Mouse (Mus musculus) adrenal gland, adult 18-20 months (tissue): ENCODE results near the gene Gm37240. TPM values are rescaled to one million over a fixed set of nuclear protein-coding genes. Genes with fewer than 3 reads are reported as not detected.
A peak's percentile ranks its signal among the peaks of the same experiment; 100 is the strongest.

Experiments used
- DNase-seq, 2 experiments: peaks; one replicate each; pipeline ENCODE4 v3.0.0; 2021 to 2022; ENCODE audit warnings: low spot score in 2 of 2
- total RNA-seq, 2 experiments: library from RNA; stranded (reverse); gene quantifications; 1 replicate in 1 of 2; 2 replicates in 1 of 2; pipeline ENCODE4 v1.2.3; 2021

Gene Gm37240
- total RNA-seq, 2 experiments from 2014 or later: 5.7 to 7.9 TPM

DNA sequence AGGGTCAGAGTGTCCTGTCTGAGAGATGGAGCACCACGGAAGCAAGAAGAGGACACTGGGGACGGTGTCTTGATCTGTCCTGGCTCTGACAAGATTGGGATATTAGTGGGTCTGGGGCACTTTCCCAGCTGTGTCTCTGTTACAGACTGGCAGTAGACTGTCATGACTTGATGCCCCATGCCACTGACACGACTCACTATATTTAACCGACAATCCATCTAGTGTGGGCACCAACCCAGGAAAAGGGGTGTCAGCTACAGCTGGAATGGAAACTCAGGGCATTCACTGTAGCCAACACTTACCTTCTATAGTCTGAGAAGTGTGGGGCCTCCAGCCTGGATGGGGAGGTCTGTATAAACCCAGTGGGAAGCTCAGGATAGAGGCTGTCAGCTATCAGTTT lies 681.4 kb downstream of the Gm37240 start:
- no peak for DNase-seq

DNA sequence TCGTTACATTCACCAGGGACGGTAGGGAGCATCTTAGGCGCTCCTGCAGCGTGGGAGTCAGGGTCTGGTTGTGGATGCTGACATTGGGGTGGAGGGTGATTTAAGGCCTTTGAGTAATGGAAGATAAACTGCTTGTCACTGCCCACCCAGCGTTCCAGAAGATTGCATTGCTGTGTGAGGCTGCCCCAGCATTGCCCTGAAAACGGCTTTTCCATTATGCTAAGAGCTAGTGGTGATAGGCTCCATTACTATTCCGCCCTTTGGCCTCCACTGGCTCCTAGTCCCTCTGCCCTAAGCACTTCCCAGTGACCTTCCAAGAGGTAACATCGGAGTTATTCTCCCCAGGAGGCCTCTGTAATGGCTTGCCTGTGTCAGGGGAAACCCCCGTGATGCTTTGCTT lies 683.7 kb downstream of the Gm37240 start:
- DNase-seq: no peak

DNA sequence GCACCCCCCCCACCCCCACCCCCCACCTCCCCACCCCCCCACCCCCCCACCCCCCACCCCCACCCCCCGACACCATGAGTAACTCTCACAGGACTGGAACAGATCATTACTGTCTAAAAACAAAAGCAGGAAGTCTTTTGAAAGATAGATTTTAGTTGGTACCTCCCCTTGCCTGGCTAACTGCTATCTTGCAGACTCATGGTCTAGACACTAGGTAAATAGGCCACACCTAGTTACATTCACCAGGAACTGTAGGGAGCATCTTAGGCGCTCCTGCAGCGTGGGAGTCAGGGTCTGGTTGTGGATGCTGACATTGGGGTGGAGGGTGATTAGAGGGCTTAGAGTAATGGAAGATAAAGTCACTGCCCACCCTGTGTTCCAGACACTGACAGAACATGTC lies 684.6 kb downstream of the Gm37240 start:
- DNase-seq: no peak

DNA sequence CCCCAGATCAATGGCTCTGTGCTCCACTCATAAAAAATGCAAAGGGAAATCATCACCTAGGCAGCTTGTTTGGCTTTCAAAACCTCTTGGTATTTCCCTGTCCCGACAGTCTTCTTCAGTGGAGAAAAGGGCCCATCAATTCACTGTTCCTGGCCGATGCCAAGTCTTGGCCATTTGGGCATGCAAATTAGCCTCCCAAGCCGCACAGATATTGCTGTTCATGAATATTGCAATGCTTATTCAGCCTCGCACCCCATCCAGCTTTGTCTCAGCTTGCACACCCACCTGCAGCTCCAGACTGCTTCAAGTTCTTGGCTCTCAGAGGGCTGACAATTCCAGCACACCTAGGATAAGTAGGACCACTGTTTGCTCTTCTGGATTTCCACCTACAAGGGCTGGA lies 685.5 kb downstream of the Gm37240 start:
- DNase-seq: no peak

DNA sequence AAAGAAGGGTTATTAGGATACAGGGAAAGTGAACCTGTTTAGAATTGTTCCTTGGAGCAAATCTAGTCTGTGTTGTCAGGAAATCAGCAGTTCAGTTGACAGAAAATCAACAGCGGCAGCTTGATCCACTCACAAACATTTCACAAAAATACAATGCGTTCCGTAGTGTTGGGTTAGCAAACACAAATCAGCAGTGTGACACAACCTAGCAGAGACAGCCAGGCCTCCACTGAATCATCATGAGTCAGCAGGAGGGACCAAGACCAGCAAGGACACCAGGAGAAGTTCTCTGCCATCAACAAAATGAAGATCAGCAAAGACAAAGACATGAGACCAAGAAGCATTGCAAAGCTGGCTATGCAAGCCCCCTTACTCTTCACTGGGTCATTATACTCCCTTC lies 688.8 kb downstream of the Gm37240 start:
- DNase-seq: peak in 1 of 2 experiments; percentile 21

DNA sequence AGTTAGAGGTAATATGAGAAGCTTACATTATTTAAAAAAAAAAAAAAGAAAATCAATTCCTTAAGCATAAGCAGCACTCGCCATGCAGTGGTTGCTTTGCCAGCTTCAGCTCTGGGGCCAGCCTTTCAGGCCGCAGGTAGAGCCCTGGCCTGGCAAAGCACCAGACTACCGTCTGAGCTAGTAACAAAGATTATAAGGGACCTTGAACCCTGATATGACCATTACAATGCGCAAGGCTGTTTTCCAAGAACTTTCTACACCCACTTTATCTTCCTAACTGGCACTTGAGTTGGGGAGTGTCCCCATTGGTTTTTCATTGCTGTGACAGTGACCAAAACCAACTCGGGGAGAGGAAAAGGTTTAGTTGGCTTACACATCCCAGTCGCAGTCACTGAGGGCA lies 690.2 kb downstream of the Gm37240 start:
- no peak for DNase-seq

DNA sequence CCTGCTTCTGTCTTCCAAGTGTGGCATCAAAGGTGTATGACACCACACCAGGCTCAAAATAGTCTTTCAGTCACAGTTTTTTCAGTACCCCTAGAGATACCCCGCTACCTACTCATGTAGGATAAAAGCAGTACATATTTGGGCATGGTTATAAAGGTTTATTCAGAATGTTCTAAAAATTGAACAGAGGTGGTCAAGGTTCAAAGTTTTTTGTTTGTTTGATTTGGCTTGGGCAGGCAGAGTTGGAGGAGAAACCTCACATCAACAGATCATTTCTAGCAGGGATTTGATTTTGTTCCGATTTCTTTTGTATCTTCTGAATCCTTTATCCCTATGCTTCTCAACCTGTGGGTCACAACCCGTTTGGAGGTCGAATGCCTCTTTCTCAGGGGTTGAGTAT lies 690.7 kb downstream of the Gm37240 start:
- no peak for DNase-seq

DNA sequence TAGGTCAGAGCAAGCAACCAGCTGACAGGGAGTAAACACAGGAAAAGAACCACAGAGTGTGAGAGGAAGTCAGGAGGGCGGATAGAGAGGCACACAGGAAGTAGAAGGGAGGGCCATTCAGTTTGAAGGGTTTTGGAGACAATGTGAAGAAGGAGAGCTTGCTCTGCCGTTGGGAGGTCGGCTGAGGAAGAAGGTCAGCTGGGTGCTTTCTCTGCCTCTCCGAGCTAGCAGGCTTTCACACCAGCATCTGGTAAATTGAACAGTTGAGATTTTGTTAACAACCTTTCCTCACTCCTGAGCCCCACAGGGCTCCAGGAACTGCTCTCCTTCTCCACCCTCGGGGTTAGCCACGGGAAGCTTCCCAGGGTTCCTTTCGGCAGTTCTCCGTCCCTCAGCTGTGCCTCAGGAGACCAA lies 692.2 kb downstream of the Gm37240 start:
- no peak for DNase-seq

DNA sequence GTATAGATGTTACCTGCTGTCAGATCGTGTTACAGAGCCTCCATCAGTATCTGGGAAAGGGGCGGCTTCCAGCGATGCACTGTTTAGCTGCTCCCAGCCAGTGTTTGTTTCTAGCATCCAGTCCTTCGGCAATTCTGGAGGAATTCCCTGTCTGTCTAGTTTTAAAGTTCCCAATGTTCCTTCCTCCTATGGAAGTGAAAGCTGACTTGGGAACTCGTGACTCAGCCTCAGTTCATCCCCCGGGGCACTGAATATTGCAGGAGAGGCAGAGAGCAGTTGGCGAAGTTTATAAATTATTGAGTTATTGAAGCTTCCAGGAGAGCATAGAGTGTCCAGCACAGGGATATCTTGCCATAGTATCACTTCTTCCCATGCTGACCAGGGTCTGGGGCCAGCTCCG lies 697.5 kb downstream of the Gm37240 start:
- no peak for DNase-seq

DNA sequence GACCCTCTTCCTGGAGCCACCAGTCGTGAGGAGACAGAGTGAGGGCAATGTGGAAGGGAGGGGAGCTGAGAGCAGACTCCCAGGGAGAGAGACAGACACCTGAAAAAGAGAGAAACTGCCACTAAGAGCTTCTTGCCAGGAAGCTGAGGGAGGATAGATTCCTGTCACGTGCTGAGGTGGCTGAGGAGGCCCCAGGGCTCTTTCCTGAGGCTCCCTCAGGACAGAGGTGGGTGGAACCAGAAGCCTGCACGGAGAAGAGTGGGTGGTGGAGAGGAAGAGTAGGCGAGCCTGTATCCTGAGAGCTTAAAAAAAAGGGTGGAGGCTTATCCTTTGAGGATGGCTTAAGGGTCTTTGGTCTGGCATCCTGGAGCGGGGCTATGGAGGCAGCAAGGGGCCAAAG lies 699.0 kb downstream of the Gm37240 start:
- DNase-seq: no peak

DNA sequence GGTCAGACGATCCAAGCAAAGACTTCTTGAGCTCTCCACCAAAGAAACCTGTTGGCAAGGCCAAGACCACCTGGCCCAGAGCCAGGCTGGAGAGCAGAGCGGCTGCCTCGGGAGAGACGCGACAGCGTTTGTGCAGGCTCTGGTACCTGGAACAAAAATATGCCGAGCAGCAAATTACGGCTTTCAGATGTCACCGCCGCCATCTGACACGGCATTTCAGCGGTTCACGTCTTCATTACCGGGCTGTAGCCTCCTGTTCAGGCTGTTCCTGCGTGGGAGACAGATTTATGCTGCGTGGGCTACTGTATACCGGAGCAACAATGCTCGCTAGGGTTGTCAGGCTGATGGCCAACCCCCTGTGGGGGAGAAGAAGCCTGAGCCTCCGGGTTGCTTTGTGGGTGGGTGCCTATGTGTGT lies 700.6 kb downstream of the Gm37240 start:
- DNase-seq: no peak

DNA sequence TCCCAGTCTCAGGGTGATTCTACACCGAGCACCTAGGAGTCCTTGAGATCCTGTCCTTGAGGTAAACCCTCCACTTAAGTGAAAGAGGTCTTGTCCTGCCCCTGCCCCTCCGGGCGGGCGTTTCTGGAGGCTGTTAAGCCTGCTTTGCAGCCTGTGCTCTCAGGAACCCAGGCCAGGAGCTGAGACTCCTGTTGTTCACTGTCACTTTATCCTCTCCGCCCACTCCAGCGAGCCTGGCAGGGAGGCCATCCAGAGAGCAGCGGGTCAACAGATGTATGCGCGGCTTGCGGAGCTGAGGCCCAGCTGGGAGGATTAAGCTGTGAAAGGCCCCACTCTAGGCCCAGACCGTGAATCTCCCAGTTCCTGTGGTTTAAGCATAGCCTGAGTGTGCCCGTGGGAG lies 701.5 kb downstream of the Gm37240 start:
- DNase-seq: no peak

DNA sequence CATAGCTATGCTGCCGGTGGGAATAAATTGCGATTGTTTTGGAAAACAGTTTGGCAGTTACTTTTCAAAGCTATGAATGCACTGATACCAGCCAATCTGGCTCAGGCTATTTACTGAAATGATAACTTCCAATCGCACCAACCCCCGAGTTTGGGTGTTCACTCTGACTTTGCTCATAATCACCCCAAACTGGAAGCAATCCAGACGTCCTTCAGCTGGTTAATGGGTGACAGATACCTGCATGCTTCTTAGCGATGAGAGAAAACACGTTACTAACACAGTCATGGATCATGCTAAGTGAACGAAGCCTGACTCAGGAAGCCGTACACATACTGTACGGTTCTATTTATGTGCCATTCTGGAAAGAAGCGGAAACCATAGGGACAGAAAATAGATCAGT lies 702.4 kb downstream of the Gm37240 start:
- DNase-seq: no peak

DNA sequence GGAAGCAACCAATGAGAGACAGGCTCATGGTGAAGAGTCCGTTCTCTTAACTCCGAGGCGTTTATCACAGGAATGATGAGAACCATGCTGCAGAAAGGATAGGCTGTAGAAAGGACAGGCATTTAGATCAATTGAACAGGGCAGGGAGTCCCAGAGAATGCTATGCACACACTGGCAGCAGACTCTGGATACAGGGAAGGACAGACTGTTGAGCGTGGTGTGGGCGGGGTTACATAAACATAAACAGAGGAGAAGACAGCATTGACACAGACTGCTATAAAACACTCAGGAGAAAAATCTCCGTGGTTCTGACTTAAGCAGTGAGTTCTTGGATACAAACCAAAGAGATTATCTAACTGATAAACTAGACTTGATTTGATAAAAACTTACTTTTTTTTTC lies 703.2 kb downstream of the Gm37240 start:
- no peak for DNase-seq

DNA sequence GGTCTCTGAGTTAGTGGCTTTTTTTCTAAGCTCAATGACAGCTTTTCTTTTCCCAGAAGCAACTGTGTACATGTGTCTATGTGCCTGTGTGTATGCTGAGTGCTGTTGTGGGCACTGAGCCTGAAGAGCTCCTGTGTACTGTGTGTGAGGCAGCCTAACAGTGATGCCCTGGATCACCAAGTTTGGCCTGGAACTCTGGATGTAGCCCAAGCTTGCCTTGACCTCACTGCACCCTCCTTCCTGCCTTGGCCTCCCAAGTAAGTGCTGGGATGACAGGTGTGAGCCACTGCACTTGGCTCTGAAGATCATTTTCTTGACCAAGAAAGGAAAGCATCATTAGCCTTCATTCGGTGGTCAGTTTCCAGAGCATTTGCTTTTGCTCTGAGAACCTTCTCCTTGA lies 710.6 kb downstream of the Gm37240 start:
- no peak for DNase-seq

DNA sequence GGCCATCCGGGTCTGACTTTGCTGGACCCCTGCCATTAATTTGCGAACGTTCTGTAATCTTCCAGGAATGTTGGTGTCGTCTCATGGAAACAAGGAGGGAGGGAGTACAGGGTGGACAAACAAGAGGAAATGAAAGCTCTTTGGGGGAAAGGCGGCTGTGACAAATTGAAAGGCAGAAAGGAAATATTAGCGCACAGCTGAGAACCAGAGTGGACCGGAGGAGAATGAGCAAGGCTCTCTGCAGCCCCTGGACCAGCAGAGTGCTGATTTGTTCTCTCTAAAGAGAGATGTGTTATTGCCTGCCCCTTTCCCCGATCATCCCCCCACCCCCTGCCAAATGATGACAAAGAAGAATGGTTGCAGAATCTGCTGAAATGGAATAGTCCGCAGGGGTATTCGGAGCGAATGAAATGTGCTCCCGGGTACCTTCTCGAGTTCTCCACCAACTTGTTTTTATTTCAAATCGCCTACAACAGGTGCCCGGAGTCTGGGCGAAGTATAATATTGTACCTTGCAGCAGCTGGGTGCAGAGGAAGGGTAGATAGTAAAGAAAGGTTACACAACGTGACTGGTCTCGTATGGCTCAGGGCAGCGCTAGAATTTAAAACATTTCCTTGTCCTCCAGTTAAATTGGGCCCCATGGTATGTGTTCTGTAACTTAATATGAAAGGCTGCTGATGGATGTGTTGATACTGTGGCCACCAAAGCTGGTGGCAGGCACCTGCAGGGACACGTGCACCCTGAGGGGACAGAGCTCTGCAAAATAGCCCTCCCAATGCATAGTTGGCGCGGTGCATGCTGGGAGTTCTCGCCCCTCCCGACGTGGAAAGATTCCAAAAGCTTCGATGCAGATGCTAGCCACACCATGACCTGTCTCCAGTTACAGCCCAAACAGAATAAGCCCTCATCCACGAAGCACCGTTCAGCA lies 712.5 kb downstream of the Gm37240 start:
- DNase-seq: no peak

DNA sequence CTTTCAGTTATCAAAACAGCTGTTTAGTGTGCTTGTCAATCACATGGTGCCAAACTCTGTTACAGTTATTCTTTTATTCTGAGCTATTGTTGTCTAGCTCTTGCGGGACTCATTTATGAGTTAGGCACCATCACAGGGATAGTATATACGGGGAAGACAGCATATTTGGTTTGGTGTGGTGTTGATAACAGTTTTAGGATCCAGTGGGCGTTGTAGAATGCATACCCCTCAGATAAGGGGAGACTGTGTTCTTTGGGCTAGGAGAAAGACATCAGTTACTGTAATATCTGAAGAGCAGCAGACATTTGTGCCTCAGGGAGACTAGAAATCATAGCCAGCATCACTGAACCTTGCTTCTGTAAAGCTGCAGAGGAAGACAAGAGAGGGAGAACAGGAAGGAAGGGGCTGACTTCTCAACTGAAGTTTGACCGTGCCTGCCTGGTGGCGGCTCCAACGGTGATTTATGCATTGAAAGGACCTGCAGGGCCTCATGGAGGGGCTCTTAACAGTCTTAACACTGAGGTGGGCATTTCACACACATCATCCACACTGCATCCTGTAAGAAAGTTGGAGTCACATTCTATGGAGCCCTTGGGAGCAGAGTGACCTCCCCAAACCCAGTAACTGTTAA lies 713.8 kb downstream of the Gm37240 start:
- no peak for DNase-seq

DNA sequence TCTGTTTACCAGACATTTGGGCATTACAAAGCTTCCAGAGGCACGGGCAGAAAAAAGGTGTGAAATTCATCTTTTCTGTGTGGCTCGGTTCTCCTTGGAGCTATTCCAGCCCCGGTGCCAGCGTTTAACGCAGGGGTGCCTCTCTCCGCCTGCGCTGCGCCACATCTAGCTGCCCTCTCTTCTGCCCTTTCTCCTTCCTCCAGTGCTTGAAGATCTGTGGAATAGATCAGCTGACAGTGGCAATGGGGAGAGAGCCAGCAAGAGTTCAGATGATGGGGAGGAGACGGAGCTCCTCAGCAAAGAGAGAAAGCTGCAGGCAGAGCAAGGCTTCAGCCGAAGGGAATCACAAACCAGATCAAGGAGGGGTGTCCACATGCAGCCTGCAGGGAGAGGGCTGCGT lies 714.8 kb downstream of the Gm37240 start:
- DNase-seq: no peak

DNA sequence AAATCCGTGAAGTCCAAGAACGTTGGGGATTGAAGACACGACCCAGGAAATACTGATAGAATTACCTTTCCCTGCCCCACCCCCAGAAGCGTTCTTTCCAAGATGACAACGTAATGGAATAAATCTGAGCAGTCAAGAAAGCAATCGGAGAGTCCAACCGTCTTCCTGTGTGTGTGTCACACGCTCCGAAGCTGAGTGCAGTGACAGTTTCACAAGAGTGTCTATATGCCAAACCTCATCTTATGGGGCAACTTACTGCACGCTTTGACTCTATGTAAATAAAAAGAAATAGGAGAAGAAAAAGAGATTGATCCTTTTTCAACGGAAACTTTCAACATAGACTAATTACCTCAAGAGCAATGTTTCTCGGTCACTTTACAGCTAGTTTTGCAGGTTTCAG lies 715.2 kb downstream of the Gm37240 start:
- no peak for DNase-seq

DNA sequence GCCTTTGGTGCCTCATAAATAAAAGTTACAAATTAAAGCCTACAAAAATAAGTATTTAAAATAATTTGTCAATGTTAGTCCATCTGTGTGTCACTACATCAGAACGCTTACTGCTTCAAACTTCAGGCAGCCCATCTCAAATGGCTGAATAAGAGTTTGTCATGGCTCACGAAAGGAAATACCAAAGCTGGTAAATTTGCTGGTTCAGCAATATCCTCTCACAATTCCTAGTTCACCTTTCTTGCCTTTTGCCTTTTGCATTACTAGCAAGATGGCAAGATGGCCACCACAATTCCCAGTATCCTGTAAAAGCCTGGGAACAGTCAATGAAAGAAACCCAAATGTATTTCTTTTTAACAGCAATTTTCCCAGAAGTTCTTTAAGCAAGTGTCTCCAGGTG lies 718.5 kb downstream of the Gm37240 start:
- DNase-seq: no peak

DNA sequence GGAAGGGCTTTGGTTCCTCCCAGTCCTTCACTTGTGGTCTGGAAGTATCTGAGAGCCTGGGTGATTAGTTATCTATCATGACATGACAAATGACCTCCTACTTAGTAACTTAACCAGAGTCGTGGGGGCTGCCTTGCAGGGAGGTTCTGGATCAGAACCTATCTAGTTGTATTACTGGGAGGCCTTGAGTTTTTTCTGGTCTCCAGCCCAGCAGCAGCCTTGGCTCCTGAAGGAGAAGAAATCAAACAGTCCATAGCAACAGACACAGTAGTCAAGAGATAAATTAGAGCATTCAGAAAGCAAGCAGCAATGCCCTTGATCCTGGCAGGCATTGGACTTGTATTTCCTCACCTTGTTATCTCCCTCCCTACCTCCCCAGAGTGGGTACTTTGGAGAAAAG lies 722.4 kb downstream of the Gm37240 start:
- no peak for DNase-seq

DNA sequence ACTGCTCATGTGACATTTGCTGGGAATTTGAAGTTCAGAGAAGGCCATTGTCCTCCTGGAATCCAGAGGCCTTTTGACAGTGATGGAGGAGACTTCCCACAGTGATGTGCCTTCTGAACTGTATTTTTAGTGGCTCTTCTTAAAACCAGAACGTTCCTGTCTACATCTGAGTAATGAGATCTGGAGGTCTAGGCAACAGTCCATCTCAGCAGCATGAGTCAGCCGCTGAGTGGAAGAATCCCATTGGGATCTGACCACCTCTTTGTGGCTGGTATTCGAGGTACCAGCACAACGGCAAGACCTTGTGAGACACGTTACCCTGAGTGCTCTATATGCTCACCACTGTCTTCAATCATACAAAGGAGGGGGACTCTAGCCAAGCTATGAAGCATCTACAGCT lies 723.9 kb downstream of the Gm37240 start:
- no peak for DNase-seq

DNA sequence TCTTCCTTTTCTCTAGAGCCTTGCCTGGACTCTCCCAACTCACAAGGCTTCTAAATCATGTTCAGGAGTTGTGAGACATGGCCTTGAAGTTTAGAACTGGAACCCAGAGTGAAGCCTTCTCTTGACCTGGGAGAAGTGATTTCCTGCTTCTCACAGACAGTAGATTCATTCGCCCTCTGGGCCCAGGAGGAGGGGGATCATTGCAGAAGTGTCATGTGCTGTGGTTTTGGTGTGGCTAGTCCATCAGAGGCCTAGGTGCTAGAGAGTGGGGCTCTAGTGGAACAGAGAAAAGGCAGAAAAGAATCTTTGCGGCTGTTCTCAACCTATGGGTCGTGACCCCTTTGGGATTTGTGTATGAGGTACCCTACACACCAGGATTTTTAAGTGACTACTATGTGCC lies 724.9 kb downstream of the Gm37240 start:
- DNase-seq: no peak
